Mouse (Mus musculus) urinary bladder, adult 18-20 months (tissue): ENCODE measurements at regions not wholly inside any gene's neighbourhood (a gene's known extent, or its start where the extent isn't known, plus 50 kb on each side); places are given as distances from the start of the nearest gene placed in this dataset.
A peak's percentile ranks its signal among the peaks of the same experiment; 100 is the strongest.

Experiments used
- DNase-seq, 2 experiments: peaks; one replicate each; pipeline ENCODE4 v3.0.0; 2022; ENCODE audit warnings: low spot score in 2 of 2, mixed read lengths in 2 of 2

DNA sequence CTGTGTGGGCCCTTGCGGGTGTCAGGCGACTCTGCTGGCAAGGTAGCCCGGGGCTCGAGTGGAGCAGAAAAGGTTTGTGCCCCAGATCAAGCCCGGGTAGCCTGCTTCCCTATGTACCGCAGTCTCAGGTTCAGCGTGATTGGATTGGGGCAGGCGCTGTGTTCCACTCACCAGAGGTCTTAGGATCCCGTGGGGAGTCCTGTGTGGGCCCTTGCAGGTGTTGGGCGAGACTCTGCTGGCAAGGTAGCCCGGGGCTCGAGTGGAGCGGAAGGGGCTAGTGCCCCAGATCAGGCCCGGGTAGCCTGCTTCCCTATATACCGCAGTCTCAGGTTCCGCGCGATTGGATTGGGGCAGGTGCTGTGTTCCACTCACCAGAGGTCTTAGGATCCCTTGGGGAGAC lies 69.5 kb upstream of the C130026I21Rik start:
- peak in 1 of 2 experiments; percentile 1 for DNase-seq
